Mouse (Mus musculus): ENCODE data around the gene Lcn9.

Gene Lcn9

DNA sequence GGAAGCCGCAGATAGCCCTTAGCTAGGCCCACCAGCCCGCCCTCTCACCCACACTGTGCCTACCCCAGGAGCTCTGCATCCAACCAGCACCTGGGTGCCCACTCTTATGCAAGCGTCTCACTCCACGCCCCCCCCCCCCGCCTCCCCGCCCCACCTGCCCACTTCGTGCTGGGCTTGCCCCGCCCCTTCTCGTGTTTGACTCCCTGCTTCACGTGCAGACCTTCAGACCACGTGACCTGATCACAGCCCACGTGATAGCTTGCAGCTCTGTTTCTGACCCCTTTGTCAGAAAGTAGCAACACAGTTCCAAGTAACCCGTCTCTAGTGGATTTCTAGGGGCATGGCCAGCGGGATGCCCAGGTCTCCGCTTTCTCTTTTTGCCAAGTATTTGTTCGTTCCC is 24.3 kb downstream of the Lcn9 start, which contains the start of gene Sohlh1:
Sohlh1 (minus strand) TSS at position 23 of the 400 bp plus-strand sequence.
- in situ Hi-C loops (cut with MseI, MboI): no loop called here

DNA sequence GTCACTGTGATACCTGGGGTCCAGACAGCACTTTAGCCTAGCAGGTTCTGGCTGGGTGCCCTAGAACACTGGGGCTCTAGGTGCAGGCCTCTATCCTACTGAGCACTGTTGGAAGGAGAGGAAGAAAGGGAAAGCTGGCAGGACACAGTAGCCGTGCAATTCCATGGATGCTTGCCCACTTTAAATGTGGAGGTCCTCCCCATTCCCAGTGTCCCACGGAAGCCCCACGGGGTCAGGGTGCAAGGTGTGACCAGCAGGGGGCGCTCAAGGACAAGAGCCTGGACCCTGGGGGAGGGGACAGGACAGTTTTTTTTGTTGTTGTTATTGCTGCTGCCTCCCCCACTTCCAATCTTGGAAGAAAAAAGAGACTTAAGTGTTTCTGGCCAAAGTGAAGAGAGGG is 27.4 kb downstream of the Lcn9 start:
- in situ Hi-C loops (cut with MseI, MboI): no loop called here

DNA sequence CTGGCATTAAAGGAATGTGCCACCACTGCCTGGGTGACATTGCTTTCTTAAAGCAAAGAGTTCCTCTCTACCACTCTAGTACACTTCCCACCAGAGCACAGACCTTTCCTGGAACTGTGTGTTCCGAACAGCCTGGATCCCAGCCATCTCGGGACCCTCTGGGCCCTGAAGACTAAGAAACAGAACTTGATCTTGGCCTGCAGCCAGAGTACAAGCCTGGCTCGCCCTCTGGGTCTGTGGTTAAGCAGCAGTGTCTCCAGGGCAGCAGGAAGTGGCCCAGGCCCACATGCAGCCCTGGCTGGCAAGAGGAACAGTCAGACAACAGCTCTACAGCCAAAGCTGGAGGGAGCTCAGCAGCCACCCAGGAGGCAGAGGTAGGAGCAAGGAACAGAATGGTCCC is 29.7 kb downstream of the Lcn9 start:
- in situ Hi-C loops (cut with MseI, MboI): no loop called here

DNA sequence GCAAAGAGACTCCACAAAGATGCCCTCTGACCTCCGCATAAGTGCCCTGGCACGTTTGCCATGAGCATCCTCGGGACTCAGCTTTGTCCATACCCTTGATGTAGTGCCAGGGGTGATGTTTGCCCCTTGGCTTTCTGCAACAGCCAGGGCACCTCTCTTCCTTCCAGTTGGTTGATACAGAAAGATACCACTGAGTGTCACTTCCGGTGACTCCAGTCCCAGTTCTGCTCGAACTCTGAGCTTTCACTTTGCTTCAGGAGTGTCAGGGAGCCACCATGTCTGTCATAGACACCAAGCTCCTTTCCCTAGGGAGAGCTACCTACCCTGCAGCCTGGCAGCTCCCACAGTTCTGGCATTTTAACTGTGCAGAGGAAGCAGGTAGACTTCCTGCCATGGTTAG is 31.0 kb downstream of the Lcn9 start:
- in situ Hi-C loops (cut with MseI, MboI): no loop called here

DNA sequence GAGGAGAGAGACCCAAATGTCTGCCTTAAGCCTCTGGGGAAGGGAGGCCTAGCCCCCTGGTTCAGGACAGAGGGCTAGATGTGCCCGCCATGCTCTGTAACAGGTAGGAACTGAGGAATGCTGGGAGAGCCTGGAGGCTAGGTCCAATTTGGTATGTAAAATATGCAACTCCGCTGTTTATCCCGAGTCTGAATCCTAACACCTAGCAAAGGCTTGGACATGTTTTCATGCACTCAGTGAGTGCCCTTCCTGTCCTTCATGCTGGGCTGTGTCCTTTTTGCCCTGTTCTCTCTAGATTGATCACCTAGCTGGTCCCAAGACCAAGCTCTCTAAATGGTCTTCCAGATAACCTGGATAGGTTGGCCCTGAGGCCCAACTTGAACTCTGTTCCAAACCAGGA is 36.9 kb downstream of the Lcn9 start:
- in situ Hi-C loops (cut with MseI, MboI): no loop called here

DNA sequence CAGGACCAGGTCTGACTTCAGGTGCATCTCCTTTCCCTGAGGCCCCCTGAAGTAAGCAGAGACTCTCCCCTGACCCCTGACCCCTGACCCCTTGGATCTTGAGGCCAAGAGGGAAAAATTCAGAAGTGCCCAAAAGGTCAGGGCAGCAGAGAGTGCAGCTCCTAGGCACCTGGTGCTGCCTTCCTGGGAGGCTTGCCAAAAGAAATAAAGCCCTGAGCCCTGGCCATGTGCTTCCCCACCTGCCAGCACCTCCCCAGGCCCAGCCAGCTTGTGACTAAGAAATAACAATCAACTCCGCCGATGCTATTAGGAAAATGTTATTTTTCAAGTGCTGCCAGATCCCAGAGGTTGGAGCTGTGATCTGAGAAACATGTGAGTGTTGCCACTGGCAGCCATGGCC is 39.1 kb downstream of the Lcn9 start:
- in situ Hi-C loops (cut with MseI, MboI): no loop called here

DNA sequence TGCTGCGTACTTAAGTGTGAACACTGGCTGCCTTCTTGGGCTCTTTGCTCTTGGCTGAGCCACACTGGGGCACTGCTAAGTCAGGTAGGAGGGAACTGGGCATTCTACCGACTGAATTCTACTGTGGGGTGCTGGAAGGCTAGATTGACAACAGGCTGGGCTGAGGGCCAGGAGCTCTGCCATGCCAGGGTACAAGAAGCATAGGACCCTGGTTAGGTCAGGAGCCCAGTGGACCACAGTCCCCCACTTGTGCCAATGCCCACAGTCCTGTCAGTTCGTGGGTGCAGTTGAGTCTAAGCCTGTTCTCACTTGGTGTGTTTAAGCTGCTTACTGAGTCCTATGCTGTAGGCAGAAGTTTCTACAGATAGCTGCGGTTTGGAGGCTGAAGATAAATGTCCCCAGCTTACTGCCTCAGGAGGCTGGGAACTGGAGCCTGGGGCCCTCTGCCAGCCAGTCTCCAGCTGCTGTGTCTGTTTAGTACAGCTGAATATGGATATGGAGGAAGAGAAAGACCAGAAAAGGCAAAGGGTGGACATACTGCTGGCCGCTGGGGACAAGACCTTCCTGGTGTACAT is 39.8 kb downstream of the Lcn9 start:
- in situ Hi-C loops (cut with MseI, MboI): no loop called here

DNA sequence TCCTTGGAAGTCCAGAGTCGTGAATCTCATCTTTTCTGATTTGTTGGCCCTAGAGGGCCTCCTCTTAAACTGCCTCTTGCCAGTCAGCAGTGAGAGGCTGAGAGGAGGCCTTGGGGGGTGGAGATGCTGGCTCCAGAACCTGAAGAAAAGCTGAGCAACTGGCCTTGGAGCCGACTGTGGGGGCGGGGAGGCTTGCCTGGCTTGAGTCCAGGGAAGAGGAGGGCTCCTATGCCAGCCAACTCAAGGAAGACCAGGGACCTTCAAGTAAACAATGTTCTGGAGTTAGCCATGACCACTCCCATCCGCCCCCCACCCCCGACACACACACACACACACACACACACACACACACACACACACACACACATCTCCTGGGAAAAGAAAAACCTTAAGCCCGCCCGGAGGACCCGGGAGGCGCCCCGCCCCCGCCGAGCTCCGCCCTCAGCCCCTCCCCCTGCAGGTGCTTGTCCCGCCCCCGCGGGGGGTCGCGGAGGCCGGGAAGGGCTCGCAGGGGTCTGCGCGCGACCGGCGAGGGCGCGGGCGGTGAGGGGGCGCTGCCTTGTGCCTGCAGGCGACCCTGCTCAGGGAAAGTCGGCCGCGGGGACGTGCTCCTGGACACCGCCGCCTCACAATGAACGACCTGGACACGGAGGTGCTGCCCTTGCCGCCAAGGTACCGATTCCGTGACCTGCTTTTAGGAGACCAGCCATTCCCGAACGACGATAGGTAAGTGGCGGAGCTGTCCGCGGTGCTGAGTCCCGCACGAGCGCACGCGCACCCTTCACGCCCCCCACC is 40.6 kb downstream of the Lcn9 start, which contains the start of gene Kcnt1:
Kcnt1 (plus strand) TSS at position 398 of the 795 bp plus-strand sequence.
- in situ Hi-C loops (cut with MseI, MboI): no loop called here

DNA sequence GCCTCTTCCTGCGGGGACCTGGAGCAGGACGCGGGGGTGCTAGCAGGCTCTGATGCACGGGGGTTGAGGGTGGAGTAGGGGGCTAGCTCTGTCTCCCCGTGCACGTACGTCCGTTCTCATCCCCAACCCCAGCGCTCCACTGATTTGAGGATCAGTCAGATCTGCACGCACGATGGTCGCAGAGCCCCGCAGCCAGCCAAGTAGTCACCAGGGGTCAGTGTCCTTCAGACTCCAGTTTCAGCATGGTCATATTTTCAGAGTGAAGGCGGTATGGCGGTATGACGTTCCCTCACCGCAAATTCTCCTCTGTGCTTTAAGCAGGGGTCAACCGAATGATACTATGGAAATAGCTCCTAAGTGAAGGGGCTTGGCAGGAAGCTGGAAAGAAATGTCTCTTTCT is 41.3 kb downstream of the Lcn9 start:
- in situ Hi-C loops (cut with MseI, MboI): no loop called here

DNA sequence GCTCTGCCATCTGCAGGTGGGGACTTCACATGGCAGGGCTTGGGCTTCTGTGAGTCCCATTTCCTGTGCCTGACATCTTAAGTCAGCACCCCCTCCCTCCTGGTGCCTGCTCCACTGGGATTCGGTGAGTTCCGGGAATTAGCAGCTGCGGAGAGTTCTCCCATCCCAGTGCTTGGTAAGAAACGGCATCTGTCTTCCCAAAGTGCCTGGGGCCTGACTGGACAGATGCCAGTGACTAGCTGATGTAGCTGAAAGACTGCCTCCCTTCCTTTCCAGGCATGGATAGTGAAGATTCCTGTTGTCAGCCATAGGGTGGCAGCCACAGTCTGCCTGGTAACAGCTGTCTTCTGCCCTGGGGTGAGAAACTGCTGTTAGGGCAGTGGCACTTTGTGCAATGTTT is 42.5 kb downstream of the Lcn9 start:
- in situ Hi-C loops (cut with MseI, MboI): no loop called here

DNA sequence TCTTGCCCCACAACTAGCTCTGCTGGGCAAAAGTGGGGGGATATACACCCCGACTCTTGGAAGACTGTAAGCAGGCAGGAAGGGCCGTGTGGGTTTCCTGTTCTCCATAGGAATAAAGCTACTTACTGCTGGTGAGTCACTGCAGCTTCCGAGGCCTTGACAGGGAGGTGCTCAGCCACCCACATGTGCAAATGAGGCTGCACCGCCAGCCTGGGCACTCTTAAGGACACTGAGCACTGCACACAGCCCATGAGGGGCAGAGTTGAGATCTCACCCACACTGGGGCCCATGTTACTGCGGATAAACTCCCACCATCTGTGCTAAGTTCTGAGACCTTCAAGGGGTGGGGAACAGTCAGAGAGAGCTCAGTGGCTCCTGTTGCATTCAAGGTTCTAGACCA is 43.7 kb downstream of the Lcn9 start:
- in situ Hi-C loops (cut with MseI, MboI): no loop called here
